Mouse (Mus musculus) heart, embryonic 16.5 days (tissue): ENCODE results near the gene Utrn. TPM values are rescaled to one million over a fixed set of nuclear protein-coding genes. Genes with fewer than 3 reads are reported as not detected.

Experiments used
- ATAC-seq: fragments of 200-750 bp; cut with Nextera tagmentation; replicated peaks from 2 replicates; pipeline ENCODE4 v1.8.0; 2017; ENCODE audit warnings: moderate number of reproducible peaks; ENCODE audit not compliant: insufficient read depth, low FRiP score; ENCODE audit errors: extremely low read depth
- H3K27ac ChIP-seq: fragments of 300-500 bp; sonication (generic); 2 replicates; pipeline ENCODE4 v1.5.1; 2014; ENCODE audit warnings: mild to moderate bottlenecking, low read length, control low read depth, moderate library complexity
- H3K27me3 ChIP-seq: fragments of 300-500 bp; sonication (generic); 2 replicates; pipeline ENCODE4 v1.6.1; 2014; ENCODE audit warnings: low read length, mixed read lengths; ENCODE audit not compliant: control insufficient read depth, insufficient read depth
- H3K36me3 ChIP-seq: fragments of 300-500 bp; sonication (generic); 2 replicates; pipeline ENCODE4 v1.6.1; 2014; ENCODE audit not compliant: control insufficient read depth, insufficient read depth
- H3K4me1 ChIP-seq: fragments of 300-500 bp; sonication (generic); 2 replicates; pipeline ENCODE4 v1.6.1; 2014; ENCODE audit warnings: low read length, mixed read lengths; ENCODE audit not compliant: control insufficient read depth, insufficient read depth
- H3K4me2 ChIP-seq: fragments of 300-500 bp; sonication (generic); 2 replicates; pipeline ENCODE4 v1.6.1; 2014; ENCODE audit warnings: low read depth, mild to moderate bottlenecking, control low read depth, low read length
- H3K4me3 ChIP-seq: fragments of 300-500 bp; sonication (generic); 2 replicates; pipeline ENCODE4 v1.5.1; 2014; ENCODE audit warnings: mild to moderate bottlenecking, control low read depth, low read length
- H3K9ac ChIP-seq: fragments of 300-500 bp; sonication (generic); 2 replicates; pipeline ENCODE4 v1.6.1; 2014; ENCODE audit warnings: low read length, control low read depth
- H3K9me3 ChIP-seq: fragments of 300-500 bp; sonication (generic); replicated peaks from 2 replicates; pipeline ENCODE4 v1.6.1; 2016; ENCODE audit warnings: low read length; ENCODE audit not compliant: control insufficient read depth
- WGBS: fragments of 180-500 bp; shearing (Covaris S2); extraction: QIAGEN DNeasy Blood & Tissue Kit; methylation state at CpG from one replicate; pipeline ENCODE4 v1.1.7; 2014; 5-methylcytosine and 5-hydroxymethylcytosine counted together
- polyA plus RNA-seq: library from polyadenylated mRNA; unstranded; fragments of >200 nt; fragmentation: Nextera tagmentation; extraction: Ambion mirVana; gene quantifications from 2 replicates; pipeline ENCODE4 v1.2.1, GENCODE M21; 2015

Utrn gene
- polyA plus RNA-seq, 1 experiment from 2014 or later: 65.7 TPM

- Histone ChIP-seq H3K9ac (no peak overlapping the region), H3K4me2 (no peak overlapping the region), H3K4me3 (no peak overlapping the region), H3K4me1 (no peaks in the 10 kb centered on the region), H3K27me3 (no peaks in the 10 kb centered on the region), H3K9me3 (no peaks in the 10 kb centered on the region), H3K36me3 (no peaks in the 10 kb centered on the region), H3K27ac (no peak overlapping the region)
- WGBS: 52% methylated on average over 5 of the region's 5 CpGs
- ATAC-seq: no peak
Observed at GRCm38 (mm10) chr10:12591946-12592345, 277.2 kb downstream of the Utrn start.

- 83% methylated on average over 7 of the region's 7 CpGs for WGBS
- no peak overlapping the region for H3K4me3 ChIP-seq
- peaks cover 5% of the 10 kb centered on the region for H3K9me3 ChIP-seq
- no peak overlapping the region for H3K27ac ChIP-seq
- no peaks in the 10 kb centered on the region for H3K36me3 ChIP-seq
- H3K9ac ChIP-seq: no peak overlapping the region
- H3K27me3 ChIP-seq: no peaks in the 10 kb centered on the region
- H3K4me1 ChIP-seq: no peaks in the 10 kb centered on the region
- H3K4me2 ChIP-seq: no peak overlapping the region
- ATAC-seq: no peak
Observed at GRCm38 (mm10) chr10:12588051-12588450, 281.1 kb downstream of the Utrn start.

GRCm38 (mm10) chr10:12587318-12587717 is 281.8 kb downstream of the Utrn start:
- H3K4me3 ChIP-seq: no peak overlapping the region
- H3K9ac ChIP-seq: no peak overlapping the region
- no peak overlapping the region for H3K4me2 ChIP-seq
- H3K27me3 ChIP-seq: no peaks in the 10 kb centered on the region
- H3K4me1 ChIP-seq: no peaks in the 10 kb centered on the region
- no peaks in the 10 kb centered on the region for H3K36me3 ChIP-seq
- peaks cover 5% of the 10 kb centered on the region for H3K9me3 ChIP-seq
- no peak for ATAC-seq
- 79% methylated on average over 1 of the region's 1 CpGs for WGBS
- no peak overlapping the region for H3K27ac ChIP-seq

DNA sequence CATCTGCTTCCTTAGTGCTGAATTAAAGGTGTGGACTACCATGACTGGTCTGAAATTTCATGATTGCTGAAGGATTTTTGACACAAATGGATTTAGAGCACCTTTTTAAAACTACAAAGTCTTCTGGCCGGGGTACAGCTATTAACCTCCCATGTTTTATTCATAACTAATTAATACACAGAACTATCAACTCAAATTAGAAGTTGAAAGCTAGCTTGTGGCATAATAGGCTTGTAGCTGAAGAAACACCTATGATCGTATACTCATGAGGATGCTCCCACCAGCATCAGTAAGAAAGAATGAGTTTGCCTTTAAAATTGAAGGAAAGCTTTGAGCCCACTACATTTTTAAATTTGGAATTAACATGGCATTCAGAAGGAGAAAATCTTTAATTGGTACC is 282.3 kb downstream of the Utrn start:
- ATAC-seq: no peak
- Histone ChIP-seq H3K4me2 (no peak overlapping the region), H3K4me1 (no peaks in the 10 kb centered on the region), H3K4me3 (no peak overlapping the region), H3K27me3 (no peaks in the 10 kb centered on the region), H3K9ac (no peak overlapping the region), H3K27ac (no peak overlapping the region), H3K9me3 (peaks cover 5% of the 10 kb centered on the region), H3K36me3 (no peaks in the 10 kb centered on the region)
- whole genome bisulfite sequencing: 90% methylated on average over 2 of the region's 2 CpGs

DNA sequence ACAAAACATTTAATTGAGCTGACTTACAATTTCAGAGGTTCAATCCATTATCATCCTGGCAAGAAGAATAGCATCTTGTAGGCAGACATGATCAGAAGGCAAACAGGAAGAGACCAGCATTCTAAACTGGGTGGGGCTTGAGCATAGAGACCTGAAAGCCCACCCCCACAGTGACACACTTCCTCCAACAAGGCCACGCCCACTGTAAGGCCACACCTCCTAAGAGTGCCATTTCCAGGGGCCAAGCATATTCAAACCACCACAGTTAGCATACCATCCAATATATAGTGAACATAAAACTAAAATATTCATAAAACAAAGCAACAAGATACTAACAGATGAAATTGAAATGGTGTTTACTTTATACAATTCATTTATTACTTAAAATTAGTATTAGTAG is 283.0 kb downstream of the Utrn start:
- no peak for ATAC-seq
- 69% methylated on average over 1 of the region's 1 CpGs for WGBS

GRCm38 (mm10) chr10:12583473-12583872 is 285.7 kb downstream of the Utrn start:
- Histone ChIP-seq H3K4me2 (no peak overlapping the region), H3K27me3 (no peaks in the 10 kb centered on the region), H3K9me3 (peaks cover 5% of the 10 kb centered on the region), H3K4me1 (no peaks in the 10 kb centered on the region), H3K4me3 (no peak overlapping the region), H3K9ac (no peak overlapping the region), H3K27ac (no peak overlapping the region), H3K36me3 (no peaks in the 10 kb centered on the region)
- ATAC-seq: no peak
- WGBS: 96% methylated on average over 3 of the region's 3 CpGs

More for the DNA sequence above, 283.0 kb downstream of the Utrn start:
- Histone ChIP-seq H3K4me1 (no peaks in the 10 kb centered on the region), H3K4me3 (no peak overlapping the region), H3K36me3 (no peaks in the 10 kb centered on the region), H3K27me3 (no peaks in the 10 kb centered on the region), H3K27ac (no peak overlapping the region), H3K9me3 (peaks cover 5% of the 10 kb centered on the region), H3K9ac (no peak overlapping the region), H3K4me2 (no peak overlapping the region)

DNA sequence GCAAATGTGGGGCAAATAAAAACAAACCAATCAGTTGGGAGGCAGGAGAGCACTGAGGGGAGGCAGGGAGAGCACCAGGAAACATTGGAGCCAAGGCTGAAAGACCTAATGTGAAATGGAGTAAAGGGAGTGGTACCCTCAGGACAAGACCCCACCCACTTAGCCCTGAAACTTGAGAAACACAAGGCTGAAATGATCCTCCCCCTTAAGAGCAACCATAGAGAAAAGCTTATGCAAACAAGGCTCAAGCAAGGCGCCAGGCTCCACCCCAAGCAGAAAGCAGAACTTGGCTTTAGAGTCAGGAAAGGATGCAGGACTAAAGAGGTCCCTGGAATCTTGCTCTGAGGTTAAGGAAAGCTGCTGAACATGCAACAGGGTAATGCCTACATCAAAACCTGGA is 290.1 kb downstream of the Utrn start:
- Histone ChIP-seq H3K9ac (no peak overlapping the region), H3K27me3 (no peaks in the 10 kb centered on the region), H3K9me3 (peaks cover 5% of the 10 kb centered on the region; the same call in 1 of the 2 replicates), H3K4me1 (peaks cover 7% of the 10 kb centered on the region; the same call in 1 of the 2 replicates), H3K27ac (no peak overlapping the region), H3K4me2 (no peak overlapping the region), H3K36me3 (no peaks in the 10 kb centered on the region), H3K4me3 (no peak overlapping the region)
- WGBS: 62% methylated on average over 1 of the region's 1 CpGs
- no peak for ATAC-seq

DNA sequence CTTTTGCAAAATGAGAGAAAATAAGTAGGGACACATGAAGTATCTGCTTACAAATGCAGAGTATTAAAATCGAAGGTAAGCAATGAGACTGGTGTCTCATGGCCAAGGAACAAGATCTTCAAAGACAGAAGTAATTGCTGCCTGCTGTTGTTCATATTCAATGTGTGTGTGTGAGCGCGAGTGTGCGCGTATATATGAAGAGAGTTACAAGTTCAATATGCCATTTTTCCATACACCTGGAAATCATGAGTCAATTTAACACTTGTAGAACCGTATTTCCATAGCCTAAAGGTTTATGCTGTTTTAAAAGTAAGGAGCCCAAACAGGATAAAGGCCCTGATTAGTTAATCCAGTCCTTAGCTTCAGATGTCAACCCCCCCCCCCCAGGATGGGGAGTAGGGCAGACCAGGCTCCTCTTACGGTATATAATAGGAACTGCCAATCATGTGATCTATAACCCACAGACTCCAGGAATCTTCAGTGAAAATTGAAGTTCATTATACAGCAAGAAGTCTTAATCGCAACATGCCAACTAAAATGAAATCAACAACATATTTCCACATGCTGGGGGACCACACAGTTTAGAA is 293.2 kb downstream of the Utrn start:
- Histone ChIP-seq H3K4me3 (no peak overlapping the region), H3K9ac (no peak overlapping the region), H3K9me3 (no peaks in the 10 kb centered on the region), H3K27me3 (no peaks in the 10 kb centered on the region), H3K4me1 (peaks cover 14% of the 10 kb centered on the region), H3K4me2 (no peak overlapping the region), H3K36me3 (no peaks in the 10 kb centered on the region), H3K27ac (no peak overlapping the region)
- WGBS: 84% methylated on average over 8 of the region's 8 CpGs
- ATAC-seq: no peak

GRCm38 (mm10) chr10:12574760-12575159 is 294.4 kb downstream of the Utrn start:
- WGBS: 64% methylated on average over 10 of the region's 10 CpGs
- Histone ChIP-seq H3K27me3 (no peaks in the 10 kb centered on the region), H3K9ac (no peak overlapping the region), H3K36me3 (no peaks in the 10 kb centered on the region), H3K9me3 (no peaks in the 10 kb centered on the region), H3K27ac (no peak overlapping the region), H3K4me3 (no peak overlapping the region), H3K4me2 (peak overlapping the region; percentile 15; the same call in 1 of the 2 replicates), H3K4me1 (peaks cover 14% of the 10 kb centered on the region)
- ATAC-seq: no peak
